Mouse (Mus musculus): Measurements from ENCODE around the gene Rab3c. TPM values are rescaled to one million over a fixed set of nuclear protein-coding genes. Genes with fewer than 3 reads are reported as not detected.
A peak's percentile ranks its signal among the peaks of the same experiment; 100 is the strongest.

The Rab3c gene
- polyA plus RNA-seq, 1 experiment from 2014 or later, result 1.7 TPM

DNA sequence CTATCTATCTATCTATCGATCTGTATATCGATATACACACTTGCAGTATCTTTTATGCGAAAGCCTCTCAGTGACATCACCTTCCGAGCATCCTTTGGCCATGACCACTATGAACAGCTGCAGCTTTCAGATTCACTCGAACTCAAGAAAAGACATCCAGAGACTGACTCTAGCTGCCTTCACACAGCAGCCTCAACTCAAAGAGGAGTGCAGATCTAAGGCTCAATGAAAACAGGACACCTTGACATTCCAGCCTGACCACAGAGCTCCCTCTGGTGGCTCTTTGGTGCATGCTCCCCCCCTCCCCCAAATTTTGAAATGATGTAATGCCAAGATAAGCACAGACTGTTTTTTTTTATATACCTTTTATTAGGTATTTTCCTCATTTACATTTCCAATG is 257.8 kb downstream of the Rab3c start:
- ATAC-seq (ENCODE audit: insufficient read depth) (no peak), DNase-seq (peak; percentile 58)
- TF ChIP-seq CTCF (IDR thresholded peaks at IDR 0.05; ENCODE audit: low read depth), result peak; percentile 72
- Histone ChIP-seq H3K9ac (no peak overlapping the region), H3K27me3 (ENCODE audit: insufficient read depth, low read length) (no peaks in the 10 kb centered on the region), H3K4me3 (ENCODE audit: low read depth, low read length) (no peak overlapping the region), H3K9me3 (ENCODE audit: low read depth, low read length) (no peaks in the 10 kb centered on the region), H3K36me3 (ENCODE audit: insufficient read depth) (no peaks in the 10 kb centered on the region), H3K27ac (ENCODE audit: low read depth) (no peak overlapping the region), H3K4me1 (ENCODE audit: insufficient read depth) (peaks cover 3% of the 10 kb centered on the region; the same call in 1 of the 2 replicates), H3K4me2 (no peak overlapping the region)
- WGBS, result 83% methylated on average over 5 of the region's 5 CpGs

DNA sequence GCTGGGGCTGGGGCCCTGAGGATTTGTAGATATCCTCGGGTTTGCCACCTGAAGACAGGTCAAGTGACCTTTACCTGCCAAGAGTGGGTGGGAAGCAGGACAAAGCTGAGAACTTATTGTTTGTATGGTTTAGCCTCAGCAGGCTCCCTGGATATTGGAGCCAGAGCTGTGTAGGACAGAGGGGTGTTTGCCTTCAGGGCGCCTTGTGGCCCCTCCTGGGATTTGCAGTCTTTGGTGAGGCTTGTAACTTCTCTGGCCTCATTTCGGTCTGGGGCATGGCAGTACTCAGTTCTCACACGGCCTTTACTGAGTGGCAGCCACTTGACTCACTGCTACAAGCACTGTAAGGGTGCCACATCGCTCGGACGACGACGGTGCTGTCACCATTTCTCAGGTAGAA is 261.0 kb downstream of the Rab3c start:
- H3K4me3 ChIP-seq (ENCODE audit: low read depth, low read length), result no peak overlapping the region; the same call in 1 of the 2 replicates
- no peak overlapping the region for H3K27ac ChIP-seq (ENCODE audit: low read depth)

GRCm38 (mm10) chr13:110018941-110019743 is 261.7 kb downstream of the Rab3c start:
- Histone ChIP-seq H3K9me3 (ENCODE audit: low read depth, low read length) (no peaks in the 10 kb centered on the region), H3K9ac (peak overlapping the region; percentile 27), H3K4me2 (peak overlapping the region; percentile 69), H3K4me3 (ENCODE audit: low read depth, low read length) (peak overlapping the region; percentile 33), H3K27me3 (ENCODE audit: insufficient read depth, low read length) (no peaks in the 10 kb centered on the region), H3K27ac (ENCODE audit: low read depth) (no peak overlapping the region), H3K4me1 (ENCODE audit: insufficient read depth) (peaks cover 3% of the 10 kb centered on the region; the same call in 1 of the 2 replicates), H3K36me3 (ENCODE audit: insufficient read depth) (no peaks in the 10 kb centered on the region)
- peak; percentile 11 for DNase-seq
- 0 out of 2 replicates have a peak, but pooled peaks have one; percentile 3 for TF ChIP-seq CTCF (IDR thresholded peaks at IDR 0.05; ENCODE audit: low read depth)
- ATAC-seq (ENCODE audit: insufficient read depth), result peak; percentile 59
- 4% methylated on average over 20 of the region's 20 CpGs for WGBS

More for the DNA sequence above, 261.0 kb downstream of the Rab3c start:
- DNase-seq (no peak), ATAC-seq (ENCODE audit: insufficient read depth) (peak; percentile 18)
- Histone ChIP-seq H3K9me3 (ENCODE audit: low read depth, low read length) (no peaks in the 10 kb centered on the region), H3K9ac (no peak overlapping the region), H3K4me2 (peak overlapping the region; percentile 69), H3K4me1 (ENCODE audit: insufficient read depth) (peaks cover 3% of the 10 kb centered on the region; the same call in 1 of the 2 replicates), H3K27me3 (ENCODE audit: insufficient read depth, low read length) (no peaks in the 10 kb centered on the region), H3K36me3 (ENCODE audit: insufficient read depth) (no peaks in the 10 kb centered on the region)
- no peak for TF ChIP-seq CTCF (IDR thresholded peaks at IDR 0.05; ENCODE audit: low read depth)
- 45% methylated on average over 9 of the region's 9 CpGs for WGBS

DNA sequence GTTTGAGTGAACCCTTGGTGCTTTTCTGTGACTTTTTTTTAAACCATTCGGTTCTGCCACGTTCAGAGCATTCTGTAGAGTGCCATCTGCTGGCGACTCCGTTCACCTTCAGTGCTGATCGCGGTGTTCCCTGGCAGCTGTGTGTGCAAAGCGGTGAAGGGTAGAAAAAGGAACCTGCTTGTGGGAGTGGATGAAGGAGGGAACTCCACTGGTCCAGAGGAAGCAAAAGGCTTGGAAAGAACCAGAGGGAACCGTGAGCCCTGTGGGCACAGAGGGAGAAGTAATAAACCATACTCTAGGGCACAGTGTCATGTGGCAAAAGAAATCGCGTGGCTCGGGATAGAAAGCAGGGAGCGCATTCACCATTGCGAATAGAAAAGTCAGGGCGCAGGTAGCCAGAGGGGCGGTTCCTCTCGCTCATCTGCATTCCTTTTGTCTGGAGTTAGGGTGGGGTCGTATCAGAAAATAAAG is 262.3 kb downstream of the Rab3c start:
- Histone ChIP-seq H3K36me3 (ENCODE audit: insufficient read depth) (no peaks in the 10 kb centered on the region), H3K4me2 (peak overlapping the region; percentile 69), H3K4me3 (ENCODE audit: low read depth, low read length) (peak overlapping the region; percentile 33), H3K9me3 (ENCODE audit: low read depth, low read length) (no peaks in the 10 kb centered on the region), H3K9ac (peak overlapping the region; percentile 27), H3K27me3 (ENCODE audit: insufficient read depth, low read length) (no peaks in the 10 kb centered on the region), H3K27ac (ENCODE audit: low read depth) (no peak overlapping the region), H3K4me1 (ENCODE audit: insufficient read depth) (peaks cover 3% of the 10 kb centered on the region; the same call in 1 of the 2 replicates)
- DNase-seq (peak; percentile 94), ATAC-seq (ENCODE audit: insufficient read depth) (peak; percentile 64)
- TF ChIP-seq CTCF (IDR thresholded peaks at IDR 0.05; ENCODE audit: low read depth), result peak; percentile 81
- WGBS, result under 1% methylated on average over 17 of the region's 17 CpGs

- Histone ChIP-seq H3K27ac (ENCODE audit: low read depth) (no peak overlapping the region), H3K4me1 (ENCODE audit: insufficient read depth) (no peaks in the 10 kb centered on the region), H3K9me3 (ENCODE audit: low read depth, low read length) (no peaks in the 10 kb centered on the region), H3K4me3 (ENCODE audit: low read depth, low read length) (no peak overlapping the region), H3K4me2 (no peak overlapping the region), H3K9ac (no peak overlapping the region), H3K36me3 (ENCODE audit: insufficient read depth) (no peaks in the 10 kb centered on the region), H3K27me3 (ENCODE audit: insufficient read depth, low read length) (no peaks in the 10 kb centered on the region)
- no peak for TF ChIP-seq CTCF (IDR thresholded peaks at IDR 0.05; ENCODE audit: low read depth)
- WGBS, result 85% methylated on average over 4 of the region's 4 CpGs
- DNase-seq (no peak), ATAC-seq (ENCODE audit: insufficient read depth) (no peak)
Measured at GRCm38 (mm10) chr13:110012029-110012428, 268.8 kb downstream of the Rab3c start.

DNA sequence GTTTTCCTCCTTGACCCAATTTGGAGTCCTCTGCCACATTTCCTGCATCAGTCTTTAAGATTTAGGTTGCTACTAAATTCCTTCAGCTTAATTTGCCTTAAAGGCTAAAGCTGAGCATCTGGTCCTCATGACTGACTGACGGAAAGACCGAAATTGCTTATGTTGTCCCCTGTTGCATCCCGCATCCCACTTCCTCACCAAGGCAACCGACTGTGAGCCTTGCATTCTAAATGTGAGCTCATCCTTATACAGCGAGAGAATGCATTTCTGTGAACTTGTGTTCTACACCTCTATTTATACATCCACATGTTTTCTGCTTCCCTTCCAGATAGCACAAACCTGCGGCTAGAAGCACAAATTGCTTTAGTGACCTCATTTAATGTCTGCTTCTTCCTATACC is 269.9 kb downstream of the Rab3c start:
- H3K27me3 ChIP-seq (ENCODE audit: insufficient read depth, low read length), result no peaks in the 10 kb centered on the region
- no peaks in the 10 kb centered on the region for H3K9me3 ChIP-seq (ENCODE audit: low read depth, low read length)
- no peaks in the 10 kb centered on the region for H3K36me3 ChIP-seq (ENCODE audit: insufficient read depth)
- no peak overlapping the region for H3K9ac ChIP-seq
- H3K4me1 ChIP-seq (ENCODE audit: insufficient read depth), result no peaks in the 10 kb centered on the region
- ATAC-seq (ENCODE audit: insufficient read depth) (no peak), DNase-seq (no peak)
- no peak overlapping the region for H3K4me3 ChIP-seq (ENCODE audit: low read depth, low read length)
- no peak for TF ChIP-seq CTCF (IDR thresholded peaks at IDR 0.05; ENCODE audit: low read depth)
- 85% methylated on average over 6 of the region's 6 CpGs for WGBS
- H3K4me2 ChIP-seq, result no peak overlapping the region
- no peak overlapping the region for H3K27ac ChIP-seq (ENCODE audit: low read depth)

- no peak overlapping the region for H3K4me3 ChIP-seq (ENCODE audit: low read depth, low read length)
- H3K36me3 ChIP-seq (ENCODE audit: insufficient read depth), result no peaks in the 10 kb centered on the region
- no peak overlapping the region for H3K27ac ChIP-seq (ENCODE audit: low read depth)
- no peak overlapping the region for H3K4me2 ChIP-seq
- ATAC-seq (ENCODE audit: insufficient read depth) (no peak), DNase-seq (no peak)
- H3K4me1 ChIP-seq (ENCODE audit: insufficient read depth), result no peaks in the 10 kb centered on the region
- no peaks in the 10 kb centered on the region for H3K27me3 ChIP-seq (ENCODE audit: insufficient read depth, low read length)
- 80% methylated on average over 8 of the region's 8 CpGs for WGBS
- TF ChIP-seq CTCF (IDR thresholded peaks at IDR 0.05; ENCODE audit: low read depth), result no peak
- no peak overlapping the region for H3K9ac ChIP-seq
- no peaks in the 10 kb centered on the region for H3K9me3 ChIP-seq (ENCODE audit: low read depth, low read length)
Measured at GRCm38 (mm10) chr13:110008539-110008938, 272.3 kb downstream of the Rab3c start.

All from lung, embryonic 14.5 days (tissue).